Mouse (Mus musculus): Measurements from ENCODE around the gene Arhgap22.

GRCm38 (mm10) chr14:33373271-33373670 is 159.4 kb downstream of the Arhgap22 start:
- no peak for TF ChIP-seq CTCF (IDR thresholded peaks at IDR 0.05; ENCODE audit: low read depth)
- no peak for TF ChIP-seq EP300 (IDR thresholded peaks at IDR 0.05; ENCODE audit: low read depth)
